Mouse (Mus musculus): ENCODE results near the gene Cers3.

GRCm38 (mm10) chr7:66810436-66810835 is 67.1 kb downstream of the Cers3 start:
- no peak for TF ChIP-seq CTCF (IDR thresholded peaks at IDR 0.05; ENCODE audit: borderline replicate concordance, extremely low read depth, insufficient read depth, insufficient read length)
- TF ChIP-seq POLR2A (IDR thresholded peaks at IDR 0.05; ENCODE audit: borderline replicate concordance, extremely low read depth, insufficient read depth, insufficient read length, poor library complexity, severe bottlenecking), result no peak
